Mouse (Mus musculus) adipocyte (in vitro differentiated cells): ENCODE measurements around the gene Atp8a2.

ENCODE experiments used
- DNase-seq: peaks from one replicate; pipeline ENCODE4 v3.0.0-alpha.2; 2016; ENCODE audit warnings: low spot score

The Atp8a2 gene

DNA sequence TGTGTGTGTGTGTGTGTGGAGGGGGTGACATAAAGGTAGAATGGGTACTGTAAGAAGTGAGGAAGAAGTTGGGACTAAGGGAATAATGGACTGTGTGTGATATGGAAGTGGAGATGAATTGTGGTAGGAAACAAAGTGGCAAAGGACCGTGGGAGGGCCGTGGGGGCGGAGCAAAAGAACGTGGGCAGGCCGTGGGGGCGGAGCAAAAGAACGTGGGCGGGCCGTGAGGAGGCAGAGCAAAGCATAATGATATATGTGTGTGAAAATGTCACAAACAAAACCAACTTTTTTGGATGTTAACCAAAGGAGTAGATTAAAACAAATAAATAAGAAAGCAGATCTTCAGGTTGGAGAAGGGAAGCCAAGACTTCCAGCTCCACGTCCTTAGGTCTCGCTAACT lies 44.6 kb downstream of the Atp8a2 start:
- DNase-seq = no peak

DNA sequence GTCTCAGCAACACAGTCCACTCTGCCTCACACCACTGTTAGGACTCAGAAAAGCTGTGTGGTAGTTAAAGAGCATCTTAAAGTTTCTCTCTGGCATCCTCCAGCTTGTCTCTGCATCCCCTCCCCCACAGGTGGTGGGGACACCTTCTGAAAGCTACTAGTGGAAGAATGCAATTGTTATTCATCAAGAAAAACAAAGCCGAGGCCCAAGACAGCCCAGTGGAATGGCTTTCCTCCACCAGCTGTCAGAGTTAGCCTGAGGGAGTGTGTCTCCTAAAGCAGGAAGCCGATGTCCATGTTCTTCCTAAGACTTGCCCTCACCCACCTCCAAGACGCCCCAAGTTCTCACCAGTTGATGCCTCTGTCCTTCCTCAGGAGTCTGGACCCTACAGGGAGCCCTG lies 48.1 kb downstream of the Atp8a2 start:
- DNase-seq = no peak

DNA sequence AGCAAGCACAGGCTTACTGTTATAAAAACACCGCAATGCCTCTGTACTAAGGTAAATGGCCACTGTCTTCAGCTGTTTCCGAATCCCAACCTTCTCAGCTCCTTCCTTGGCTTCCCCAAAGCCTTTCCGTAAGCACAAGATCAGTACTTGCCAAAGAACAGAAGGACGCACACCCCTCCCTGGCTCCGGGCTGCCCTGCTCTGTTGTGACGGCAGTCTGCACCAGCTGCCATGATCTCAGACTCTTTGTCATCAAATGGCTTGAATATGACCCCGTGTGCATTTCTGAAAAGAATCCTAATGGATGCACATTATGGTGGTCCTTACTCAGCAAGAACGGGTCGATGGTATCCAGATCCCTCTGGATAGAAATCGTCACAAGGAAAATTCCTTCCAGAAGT lies 53.7 kb downstream of the Atp8a2 start:
- no peak for DNase-seq

DNA sequence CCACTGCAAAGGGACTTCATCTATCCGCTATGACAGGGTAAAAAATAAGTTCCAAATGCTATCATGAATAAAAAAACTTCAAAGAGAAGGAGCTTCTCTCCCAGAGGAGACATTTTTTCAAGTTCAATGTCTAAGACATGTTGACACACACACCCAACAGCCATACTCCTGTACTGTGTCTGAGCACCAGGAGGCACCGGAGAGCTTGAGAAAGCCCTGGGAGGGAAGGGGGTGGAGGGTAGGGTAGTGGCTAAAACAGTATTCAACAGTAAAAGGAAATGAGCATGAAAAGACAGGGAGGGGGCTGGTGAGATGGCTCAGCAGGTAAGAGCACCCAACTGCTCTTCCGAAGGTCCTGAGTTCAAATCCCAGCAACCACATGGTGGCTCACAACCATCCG lies 58.6 kb downstream of the Atp8a2 start:
- DNase-seq = no peak

DNA sequence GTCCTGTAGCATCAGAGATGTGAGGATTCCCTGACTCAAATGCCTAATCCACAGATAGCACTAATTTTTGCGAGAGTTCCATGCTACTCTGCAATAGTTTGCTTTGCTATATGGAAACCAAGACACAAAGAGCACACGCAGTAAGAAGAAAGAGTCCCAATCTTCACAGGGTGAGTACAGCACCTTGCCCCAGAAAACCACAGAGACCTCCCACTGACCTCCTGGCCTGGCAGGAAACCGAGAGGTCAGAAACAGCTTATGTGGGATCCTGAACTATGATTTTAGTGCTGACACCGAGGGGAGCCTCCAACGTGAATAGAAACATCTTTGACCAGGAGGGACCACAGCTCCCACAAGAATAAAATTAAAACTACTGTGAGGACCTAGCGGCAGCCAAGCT lies 59.2 kb downstream of the Atp8a2 start:
- no peak for DNase-seq

DNA sequence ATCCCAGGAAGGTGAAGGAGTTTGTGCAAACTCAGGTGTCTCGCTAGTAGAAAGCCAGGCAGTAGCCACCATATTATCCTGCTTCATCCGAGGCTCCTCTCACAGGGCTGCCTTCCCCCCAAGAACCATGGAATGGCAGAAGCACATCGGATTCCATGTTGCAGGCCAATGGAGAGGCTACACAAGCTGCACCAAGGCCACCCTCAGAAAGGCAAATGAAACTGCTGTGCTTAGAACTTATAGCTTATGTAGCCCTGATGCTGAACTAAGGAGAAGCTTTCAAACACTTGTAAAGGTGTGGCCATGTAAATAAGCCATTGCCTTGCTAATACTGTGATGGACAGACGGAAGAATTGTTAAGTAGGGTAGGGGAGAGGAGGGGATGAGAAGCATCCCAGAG lies 61.2 kb downstream of the Atp8a2 start:
- DNase-seq = no peak

DNA sequence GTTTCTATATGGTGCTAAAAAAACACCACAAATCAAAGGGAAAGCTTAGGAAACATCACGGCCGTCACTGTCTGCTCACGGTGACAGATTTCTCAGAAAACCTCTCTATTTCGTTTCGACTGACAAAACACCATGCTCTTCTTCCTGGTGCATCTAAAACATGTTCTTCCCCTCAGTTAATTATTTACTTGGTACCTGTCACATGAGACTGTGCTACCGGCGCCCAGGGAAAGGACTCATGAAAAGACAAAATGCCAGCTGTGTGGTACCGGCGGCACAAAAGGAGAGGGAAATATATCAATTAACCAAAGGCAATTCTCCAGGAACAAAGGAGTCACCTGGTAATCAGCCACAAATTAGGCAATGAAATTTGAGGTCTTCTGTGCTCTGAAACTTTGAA lies 62.3 kb downstream of the Atp8a2 start:
- DNase-seq = no peak

DNA sequence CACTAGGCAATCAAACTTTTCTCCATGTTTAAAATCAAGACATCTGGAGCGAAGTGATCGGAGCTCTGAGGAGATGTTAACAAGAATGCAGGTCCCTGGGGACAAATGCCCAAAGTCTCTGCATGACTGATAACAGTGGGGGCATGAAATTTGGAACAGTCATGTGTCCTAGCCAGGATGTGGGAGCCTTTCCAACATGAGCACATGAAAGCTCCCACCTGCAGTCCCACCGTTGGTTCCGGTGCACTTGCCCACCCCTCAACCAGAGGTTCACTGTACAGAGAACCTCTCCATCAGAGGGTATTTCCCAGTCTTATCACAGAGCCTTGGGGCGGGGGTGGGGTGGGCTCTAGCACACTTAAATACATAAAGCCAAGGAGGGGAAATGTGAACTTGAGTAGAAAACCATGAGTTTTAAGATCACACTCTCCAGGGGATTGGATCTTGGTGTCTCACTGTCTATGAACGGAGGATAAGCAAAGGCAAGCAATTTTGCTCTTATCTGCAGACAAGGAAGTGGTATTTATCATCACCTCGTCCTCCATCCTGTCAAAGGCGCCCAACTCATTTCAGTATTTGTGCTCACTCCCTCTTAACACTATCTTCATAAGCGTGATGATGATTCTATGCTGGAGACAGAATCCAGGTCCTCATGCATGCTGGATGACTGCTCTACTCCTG lies 65.6 kb downstream of the Atp8a2 start:
- DNase-seq = no peak

DNA sequence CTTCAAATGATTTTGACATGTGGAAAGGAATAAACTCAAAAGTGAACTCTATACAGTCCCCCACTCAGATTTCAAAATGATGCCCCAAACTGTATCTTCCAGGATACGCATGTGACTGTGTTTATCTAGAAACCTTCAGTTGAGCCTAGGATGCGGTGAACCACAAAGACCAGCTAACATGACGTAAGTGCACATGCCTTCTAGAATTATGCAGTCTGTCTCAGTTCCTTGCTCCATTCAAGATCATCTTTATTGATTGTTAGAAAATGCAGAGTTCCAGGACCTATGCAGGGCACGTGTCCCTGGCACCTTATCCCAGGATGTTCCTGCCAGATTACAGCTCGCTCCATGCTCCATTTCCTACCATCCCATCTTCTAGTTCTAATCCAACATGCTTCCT lies 67.4 kb downstream of the Atp8a2 start:
- no peak for DNase-seq

DNA sequence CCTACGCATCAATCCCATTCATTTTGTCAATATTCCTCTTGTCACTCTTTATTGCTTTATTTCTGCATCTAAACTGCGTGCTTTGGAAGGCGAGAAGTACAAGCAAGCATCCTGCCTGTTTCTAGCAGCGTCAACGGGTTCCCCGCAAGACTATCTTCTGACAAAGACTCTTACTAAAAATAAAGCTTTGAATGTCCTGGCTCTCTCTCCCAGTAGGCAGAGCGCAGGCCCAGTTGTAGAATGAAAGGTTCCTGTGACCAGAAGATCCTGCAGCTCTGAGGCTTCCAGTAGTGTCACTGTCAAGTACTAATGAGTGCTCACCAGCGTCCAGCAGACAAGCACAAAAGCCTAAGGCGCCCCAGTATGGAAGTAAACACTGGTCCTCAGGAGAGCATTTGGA lies 71.8 kb downstream of the Atp8a2 start:
- no peak for DNase-seq

DNA sequence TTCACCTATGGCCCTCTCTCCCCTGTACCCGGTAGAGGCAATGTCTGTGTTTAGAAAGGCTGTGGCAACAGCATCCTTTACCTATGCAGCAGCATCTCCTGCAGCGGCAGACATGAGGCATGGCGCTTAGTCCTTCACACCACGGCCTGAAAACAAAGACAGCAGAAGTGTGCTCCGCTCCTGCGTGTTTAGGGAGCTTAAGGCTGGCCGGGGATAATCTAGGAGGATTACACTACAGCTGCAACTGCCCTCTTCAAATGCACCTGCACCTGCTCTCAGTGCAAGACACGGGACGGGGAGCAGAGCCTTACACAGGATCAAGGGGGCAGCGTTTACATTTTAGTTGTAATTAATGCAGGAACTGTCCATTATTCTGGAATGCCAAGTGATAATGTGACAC lies 75.4 kb downstream of the Atp8a2 start:
- DNase-seq = no peak

DNA sequence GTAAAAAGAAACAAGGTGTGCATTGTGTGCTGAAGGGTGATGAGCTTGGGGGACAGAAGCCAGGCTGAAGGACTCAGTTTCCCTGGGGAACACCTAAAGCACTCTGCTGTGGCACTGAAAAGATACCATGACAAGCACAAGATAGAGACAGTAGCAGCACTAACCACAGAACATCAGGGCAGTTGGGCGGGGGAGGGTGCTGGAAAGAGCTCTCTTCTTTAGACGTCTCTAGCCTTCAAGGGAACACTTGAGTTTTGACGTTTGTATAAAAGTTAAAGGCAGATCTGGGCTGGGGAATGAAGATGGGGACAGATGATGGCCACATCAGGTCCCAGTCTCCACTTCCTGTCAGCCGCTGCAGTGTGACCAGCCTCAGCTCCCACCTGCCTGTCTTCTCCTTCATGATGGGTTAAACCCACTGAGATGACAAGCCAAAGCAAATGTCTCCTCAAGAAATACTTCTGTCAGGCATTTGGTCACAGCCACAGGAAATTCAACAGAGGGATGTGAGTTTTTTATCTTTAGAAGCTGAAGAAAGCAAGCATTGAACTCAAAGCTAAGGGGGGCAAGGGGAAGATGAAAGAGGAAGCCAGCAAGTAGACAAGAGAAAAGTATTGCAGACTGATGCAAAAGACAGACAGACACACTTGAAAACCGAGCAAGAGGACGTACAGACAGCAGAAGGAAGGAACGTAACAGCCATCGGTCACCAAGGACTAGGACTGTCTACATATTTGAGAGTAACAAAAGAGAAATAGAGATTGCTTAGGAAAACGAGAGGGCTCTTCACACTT lies 79.0 kb downstream of the Atp8a2 start:
- DNase-seq = no peak

DNA sequence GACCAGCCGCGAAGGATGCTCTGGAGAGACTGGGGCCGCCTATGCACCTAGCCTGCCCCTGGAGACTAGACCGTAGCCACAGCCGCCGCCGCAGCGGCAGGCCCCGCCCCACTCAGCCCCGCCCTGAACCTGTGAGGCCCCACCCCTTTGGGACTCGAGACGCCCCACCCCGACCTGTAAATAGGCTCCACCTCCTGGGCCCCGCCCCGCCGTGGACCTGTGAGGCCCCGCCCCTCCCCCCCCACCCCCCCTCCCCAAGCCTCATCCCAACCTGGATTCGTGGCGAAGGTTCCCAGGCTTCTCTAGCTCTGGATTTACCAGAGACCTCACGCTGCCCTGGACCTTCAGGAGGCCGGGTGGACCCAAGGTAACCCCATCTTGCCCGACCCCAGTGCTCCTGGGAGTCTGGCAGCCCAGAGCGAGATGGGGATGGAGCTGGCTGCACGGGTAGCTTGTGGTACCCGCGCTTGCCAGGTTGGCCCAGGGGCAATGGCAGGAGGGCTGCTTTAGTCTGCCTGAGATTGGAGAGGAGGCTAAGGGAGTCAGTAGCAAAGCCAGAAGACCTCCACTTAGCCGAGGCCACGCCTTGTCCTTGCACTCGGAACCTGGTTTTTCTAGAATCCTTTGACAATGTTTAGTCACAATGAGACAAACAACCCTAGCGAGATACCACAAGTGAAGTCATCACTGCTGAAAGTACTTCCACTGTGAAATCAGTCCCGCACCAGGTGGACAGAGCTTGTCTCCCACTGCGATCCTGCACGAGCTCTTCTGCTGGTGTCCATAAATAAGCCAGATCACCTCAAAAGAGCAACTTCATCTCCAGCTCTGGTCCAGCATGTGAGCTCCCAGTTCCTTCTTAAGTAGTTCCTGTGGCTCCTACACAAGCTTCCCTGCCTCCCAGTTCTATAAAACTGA lies 109.9 kb downstream of the Atp8a2 start:
- no peak for DNase-seq

DNA sequence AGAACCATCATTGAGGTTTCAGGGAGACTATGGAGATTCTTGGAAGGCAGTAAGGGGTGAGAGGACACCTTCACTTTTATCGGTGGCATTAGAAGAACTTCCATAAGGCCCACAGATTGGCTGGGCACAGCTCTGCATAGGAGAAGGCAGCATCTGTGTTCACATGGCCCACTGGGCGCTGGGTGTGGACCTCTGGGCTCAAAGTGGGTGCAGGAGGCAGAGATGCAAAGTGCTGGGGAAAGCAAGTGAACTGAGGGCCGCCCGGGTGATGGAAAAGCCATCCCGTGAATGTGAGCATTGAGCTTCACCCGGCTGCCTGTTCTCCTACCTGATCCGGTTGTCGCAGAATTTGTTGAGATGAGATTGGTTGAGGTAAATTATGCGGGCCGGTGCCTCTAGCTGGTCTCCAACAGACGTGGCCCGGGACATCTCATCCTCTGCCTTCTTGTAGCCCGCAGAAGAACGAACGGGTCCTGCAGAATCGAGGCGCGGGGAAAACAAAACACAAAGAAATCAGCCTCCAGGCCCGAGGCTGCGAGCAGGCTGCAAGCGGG lies 110.6 kb downstream of the Atp8a2 start:
- no peak for DNase-seq

DNA sequence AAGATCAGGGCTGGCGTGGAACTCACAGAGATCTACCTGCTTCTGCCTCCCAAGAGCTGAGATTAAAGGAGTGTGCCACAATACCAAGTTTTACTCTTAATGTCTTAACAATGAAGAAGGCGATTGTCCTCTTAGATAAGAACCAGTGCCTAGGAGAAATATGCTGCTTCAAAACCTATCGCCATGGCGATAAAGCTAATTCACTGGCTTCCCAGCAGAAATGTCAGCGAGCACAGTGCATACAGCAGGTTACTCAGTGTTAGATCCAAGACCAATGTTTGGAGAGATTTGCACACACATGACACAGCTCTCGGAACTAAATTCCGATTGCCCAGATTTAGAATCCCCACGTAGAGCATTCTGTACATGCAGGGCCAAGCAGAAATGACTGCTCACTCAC lies 114.2 kb downstream of the Atp8a2 start:
- no peak for DNase-seq

DNA sequence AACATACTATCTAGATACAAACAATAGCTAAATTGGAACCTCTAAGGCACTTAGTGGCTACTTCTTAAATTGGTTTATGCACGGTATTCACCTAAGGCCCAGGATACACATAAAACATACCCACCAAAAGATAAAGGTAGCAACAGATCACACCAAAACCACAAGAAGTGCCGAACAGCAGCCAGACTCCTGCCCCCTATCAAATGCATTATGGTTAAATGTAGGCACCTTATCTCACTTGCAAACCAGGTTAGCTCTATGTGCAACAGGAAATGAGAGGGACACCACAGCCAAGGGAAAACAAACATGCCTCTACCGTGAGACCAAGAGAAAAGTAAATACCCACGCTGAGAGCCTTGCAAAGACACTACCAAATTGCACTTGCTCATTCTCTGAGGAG lies 124.5 kb downstream of the Atp8a2 start:
- no peak for DNase-seq

DNA sequence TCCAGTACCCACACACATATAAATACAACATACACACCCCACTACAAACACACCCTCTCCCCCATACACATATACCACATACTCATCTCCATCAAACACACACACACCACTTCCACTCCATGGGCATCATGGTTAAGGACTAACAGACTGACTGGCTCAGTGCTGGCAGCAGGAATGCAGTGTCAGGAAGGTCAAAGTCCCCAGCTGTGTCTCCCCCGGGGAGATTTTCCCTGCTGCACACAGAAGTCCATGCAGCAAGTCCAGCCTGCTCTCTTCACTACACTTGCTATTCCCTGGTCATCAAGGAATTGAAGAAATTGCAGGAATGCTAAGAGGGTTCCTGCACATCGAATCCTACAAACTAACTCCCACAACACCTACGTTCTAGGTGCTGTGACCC lies 131.8 kb downstream of the Atp8a2 start:
- no peak for DNase-seq

DNA sequence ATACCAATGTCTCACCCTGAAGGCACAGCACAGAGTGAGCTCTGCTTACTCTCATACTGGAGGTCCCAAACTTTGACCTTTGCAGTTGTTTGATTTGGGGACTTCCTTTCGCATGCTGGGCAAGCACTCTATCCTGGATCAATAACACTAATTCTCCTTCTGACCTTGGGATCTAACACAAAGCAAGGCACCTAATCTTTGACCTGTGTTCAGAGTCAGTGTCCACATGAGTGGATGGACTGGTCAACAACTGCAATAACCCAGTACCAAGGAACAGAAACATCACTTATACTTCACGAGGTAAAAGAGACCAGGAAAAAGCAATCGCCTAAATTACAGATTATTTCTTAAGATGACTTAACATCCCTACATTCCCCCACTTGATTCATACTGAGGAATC lies 136.0 kb downstream of the Atp8a2 start:
- DNase-seq = no peak

DNA sequence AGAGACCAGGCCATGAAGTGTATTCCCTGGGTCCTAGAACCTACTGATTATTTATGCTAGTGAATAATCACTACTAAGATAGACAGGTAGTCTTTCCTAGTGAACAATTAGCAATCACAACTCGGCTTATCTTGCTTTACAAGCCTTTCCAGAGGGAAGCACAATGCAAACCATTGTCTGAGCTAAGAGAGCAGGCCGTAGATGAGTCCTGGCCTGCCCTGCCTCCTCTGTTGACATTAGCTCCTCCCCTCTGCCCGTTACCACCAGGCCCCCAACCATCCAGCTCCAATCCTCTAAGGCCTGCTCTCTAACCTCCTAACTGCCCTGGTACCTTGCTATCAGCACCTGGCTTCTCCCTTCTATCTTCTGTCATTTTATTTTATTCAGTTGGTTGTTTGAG lies 138.1 kb downstream of the Atp8a2 start:
- DNase-seq = no peak

DNA sequence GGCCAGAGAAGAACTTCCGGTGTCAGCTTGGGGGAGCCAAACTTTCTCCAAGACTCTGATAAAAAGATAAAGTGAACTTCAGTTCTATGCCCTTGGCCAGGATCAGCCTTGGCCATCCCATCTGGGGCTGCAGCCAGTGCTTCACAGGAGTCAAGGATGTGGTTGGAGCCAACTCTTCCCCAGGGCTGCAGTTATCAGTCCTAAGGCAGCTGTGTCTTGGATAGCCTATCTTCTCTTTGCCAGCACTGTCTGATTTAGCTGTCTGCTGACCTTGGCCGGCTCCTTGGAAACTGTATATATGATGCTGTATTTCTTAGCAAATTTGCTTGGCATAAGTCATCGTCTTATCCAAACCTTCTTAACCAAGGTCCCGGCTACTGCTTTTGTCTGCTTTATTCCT lies 141.7 kb downstream of the Atp8a2 start:
- no peak for DNase-seq

DNA sequence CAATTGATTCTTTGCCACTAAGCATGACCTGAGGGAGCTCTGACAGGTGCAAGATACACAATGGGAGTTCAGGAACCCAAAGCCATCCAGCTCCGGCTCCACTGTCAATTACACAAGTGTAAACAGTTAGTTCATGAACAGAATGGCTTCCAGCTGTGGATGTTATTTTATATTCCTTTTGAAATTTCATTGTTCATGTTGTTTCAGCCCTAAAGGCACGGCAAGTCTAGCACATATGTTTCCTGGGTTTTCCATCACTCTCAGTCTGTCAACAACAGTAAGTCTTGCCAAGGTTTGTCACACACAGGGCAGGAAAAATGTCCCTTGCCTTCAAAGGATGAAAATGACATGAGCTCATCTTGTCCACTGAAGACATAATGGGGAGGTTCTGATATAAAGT lies 166.3 kb downstream of the Atp8a2 start:
- no peak for DNase-seq

DNA sequence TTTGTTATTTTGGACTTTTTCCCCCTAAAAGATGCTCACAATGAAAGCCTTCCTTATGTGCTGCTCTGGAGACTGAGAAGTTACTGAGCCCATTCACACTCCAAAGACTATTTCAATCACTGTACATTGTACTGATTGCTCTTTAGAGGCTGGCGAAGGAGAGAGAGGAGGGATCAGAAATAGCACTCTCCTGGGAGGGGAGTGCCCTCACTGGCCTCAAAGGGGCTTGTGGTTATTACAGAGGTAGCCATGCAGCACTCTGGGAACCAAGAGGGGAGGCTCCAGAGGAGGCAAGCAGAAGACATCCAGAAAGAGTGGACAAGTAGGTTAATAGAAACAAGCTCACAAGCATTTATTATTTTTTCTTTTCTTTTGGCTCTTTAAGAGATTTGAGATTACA lies 169.8 kb downstream of the Atp8a2 start:
- DNase-seq = no peak

DNA sequence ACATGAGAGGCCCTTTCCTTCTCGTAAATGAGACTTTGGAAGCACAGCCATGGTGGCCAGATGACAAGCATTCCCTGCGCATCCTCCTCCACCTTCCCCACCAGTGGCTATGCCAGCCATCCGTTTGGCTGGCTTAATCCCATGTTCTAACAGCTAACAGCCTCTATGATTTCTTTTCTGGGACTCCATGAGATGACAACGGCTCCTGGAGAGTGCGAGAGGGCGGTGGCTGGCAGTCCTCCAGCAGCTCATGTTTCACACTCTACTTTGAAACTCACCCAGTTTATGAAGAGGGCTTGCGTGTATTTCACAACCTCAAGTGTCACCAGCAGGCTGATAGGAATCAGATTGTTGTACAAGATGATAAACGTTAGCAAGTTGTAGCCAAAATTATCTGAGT lies 170.3 kb downstream of the Atp8a2 start:
- peak; percentile 23 for DNase-seq
